Comparison of ENCODE assay signal across 8 mouse cellular contexts in the genomic region with DNA sequence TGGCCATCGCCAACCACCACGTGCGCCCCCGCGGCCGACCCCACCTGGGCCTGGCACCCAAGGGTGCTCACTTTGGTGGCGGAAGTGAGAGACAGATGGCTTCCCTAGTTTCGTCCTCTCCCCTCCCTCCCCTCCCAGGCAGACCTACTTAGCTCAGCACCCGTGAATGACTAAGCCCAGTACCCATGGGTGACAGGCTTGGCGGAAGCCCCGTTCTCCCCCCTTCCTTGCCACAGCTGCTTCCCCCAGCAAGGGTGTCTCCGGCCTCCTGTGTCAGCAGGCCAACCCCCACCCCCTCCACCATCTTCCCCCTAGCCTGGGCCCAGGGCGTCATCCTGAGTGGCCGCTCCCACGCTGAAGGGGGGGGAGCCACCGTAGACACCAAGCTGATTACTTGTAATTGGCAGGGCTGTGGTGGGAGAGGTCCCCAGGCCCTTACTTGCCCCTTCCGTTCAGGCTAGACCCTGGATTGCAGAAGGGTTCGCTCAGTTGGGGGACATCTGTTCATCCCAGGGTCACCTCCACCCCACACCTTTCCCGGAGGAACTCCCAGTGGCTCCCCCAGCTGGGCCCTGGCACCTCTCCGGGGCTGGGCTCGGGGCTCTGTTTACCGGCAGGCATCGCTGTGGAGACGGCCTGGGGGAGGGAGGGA. TPM values are rescaled to one million over a fixed set of nuclear protein-coding genes. Genes with fewer than 3 reads are reported as not detected.
A peak's percentile ranks its signal among the peaks of the same experiment; 100 is the strongest.
DNase-seq lines count a peak whose midpoint lies in the region; ATAC-seq lines count a peak whose summit lies in the region.

No protein-coding gene starts in this region.

- H3K4me2 ChIP-seq in heart, embryonic 15.5 days = peak overlapping the region; percentile 93
- peak overlapping the region; percentile 95 for H3K4me2 ChIP-seq in midbrain, embryonic 13.5 days (replicated peaks)

- peaks cover 72% of the 10 kb centered on the region for H3K4me1 ChIP-seq in heart, embryonic 15.5 days (replicated peaks)
- H3K4me1 ChIP-seq in midbrain, embryonic 13.5 days (replicated peaks) = peaks cover 61% of the 10 kb centered on the region

- no peaks in the 10 kb centered on the region for H3K9me3 ChIP-seq in heart, embryonic 15.5 days (replicated peaks)
- no peaks in the 10 kb centered on the region for H3K9me3 ChIP-seq in midbrain, embryonic 13.5 days

- H3K9ac ChIP-seq in heart, embryonic 15.5 days = peak overlapping the region; percentile 90
- H3K9ac ChIP-seq in midbrain, embryonic 13.5 days (replicated peaks) = peak overlapping the region; percentile 94

- H3K36me3 ChIP-seq in heart, embryonic 15.5 days = no peaks in the 10 kb centered on the region; the same call in 1 of the 2 replicates
- H3K36me3 ChIP-seq in midbrain, embryonic 13.5 days = peaks cover under 1% of the 10 kb centered on the region; the same call in 1 of the 2 replicates

- no peak; the same call in 1 of the 2 replicates for ATAC-seq in cerebellum, adult (ENCODE audit: insufficient number of reproducible peaks, low FRiP score, low TSS enrichment)
- no peak for ATAC-seq in heart, embryonic 15.5 days (replicated peaks; ENCODE audit: insufficient number of reproducible peaks, insufficient read depth, low FRiP score, low read depth)
- ATAC-seq in midbrain, embryonic 13.5 days = no peak

- H3K27me3 ChIP-seq in heart, embryonic 15.5 days = no peaks in the 10 kb centered on the region
- H3K27me3 ChIP-seq in midbrain, embryonic 13.5 days = peaks cover 27% of the 10 kb centered on the region

- H3K27ac ChIP-seq in heart, embryonic 15.5 days = peak overlapping the region; percentile 92
- peak overlapping the region; percentile 87 for H3K27ac ChIP-seq in midbrain, embryonic 13.5 days

- H3K4me3 ChIP-seq in heart, embryonic 15.5 days = peak overlapping the region; percentile 98
- peak overlapping the region; percentile 67 for H3K4me3 ChIP-seq in midbrain, embryonic 13.5 days (replicated peaks)

- DNase-seq in cerebellum, adult 11 months = peak; percentile 67
- peak; percentile 85 for DNase-seq in CD4-positive helper T cell, adult 2 months (ENCODE audit: low read depth, low spot score)
- peak; percentile 72 to 74 for DNase-seq in cerebellum, postnatal 14 days
- DNase-seq in kidney, postnatal 4 days = peak; percentile 61 to 77
- no peak for DNase-seq in c-Kit-positive CD71-positive TER-119-positive erythroid progenitor cells, embryonic 14.5 days (ENCODE audit: low spot score)

- WGBS in heart, embryonic 15.5 days = 0% methylated on average over 24 of the region's 24 CpGs
- WGBS in midbrain, embryonic 13.5 days = 0% methylated on average over 18 of the region's 24 CpGs

RNA-seq across cellular contexts. Expression of gene Zbtb7a, which starts 3.2 kb away (rescaled TPM):
- polyA plus RNA-seq in heart, embryonic 15.5 days (2015; fragmentation: Nextera tagmentation; extraction: Ambion mirVana) = 25.6 and 31.0 TPM in 2 replicates
- 13.2 and 15.2 TPM in 2 replicates for polyA plus RNA-seq in midbrain, embryonic 13.5 days (2015; fragmentation: Nextera tagmentation; extraction: Ambion mirVana)

RNA-seq across cellular contexts. Expression of gene Pias4, which starts 29.5 kb away (rescaled TPM):
- 29.1 and 41.6 TPM in 2 replicates for polyA plus RNA-seq in heart, embryonic 15.5 days (2015; fragmentation: Nextera tagmentation; extraction: Ambion mirVana)
- 60.0 and 60.9 TPM in 2 replicates for polyA plus RNA-seq in midbrain, embryonic 13.5 days (2015; fragmentation: Nextera tagmentation; extraction: Ambion mirVana)

RNA-seq across cellular contexts. Expression of gene Map2k2, which starts 32.5 kb away (rescaled TPM):
- 130 and 153 TPM in 2 replicates for polyA plus RNA-seq in heart, embryonic 15.5 days (2015; fragmentation: Nextera tagmentation; extraction: Ambion mirVana)
- polyA plus RNA-seq in midbrain, embryonic 13.5 days (2015; fragmentation: Nextera tagmentation; extraction: Ambion mirVana) = 220 and 243 TPM in 2 replicates

RNA-seq across cellular contexts. Expression of gene Eef2, which starts 38.2 kb away (rescaled TPM):
- 350 and 441 TPM in 2 replicates for polyA plus RNA-seq in heart, embryonic 15.5 days (2015; fragmentation: Nextera tagmentation; extraction: Ambion mirVana)
- 565 and 579 TPM in 2 replicates for polyA plus RNA-seq in midbrain, embryonic 13.5 days (2015; fragmentation: Nextera tagmentation; extraction: Ambion mirVana)

RNA-seq across cellular contexts. Expression of gene Creb3l3, which starts 39.6 kb away (rescaled TPM):
- polyA plus RNA-seq in heart, embryonic 15.5 days (2015; fragmentation: Nextera tagmentation; extraction: Ambion mirVana) = 0.48 and 0.99 TPM in 2 replicates
- polyA plus RNA-seq in midbrain, embryonic 13.5 days (2015; fragmentation: Nextera tagmentation; extraction: Ambion mirVana) = 0.12 and 0.20 TPM in 2 replicates
